Mouse (Mus musculus): ENCODE data around the gene Snx15. TPM values are rescaled to one million over a fixed set of nuclear protein-coding genes. Genes with fewer than 3 reads are reported as not detected.

Snx15 gene
- total RNA-seq, 2 experiments from 2014 or later = 16.2 to 17.1 TPM

- no peak for DNase-seq (ENCODE audit: low spot score in 2 of 2)
Measured at GRCm38 (mm10) chr19:6123330-6123729, 4.8 kb downstream of the Snx15 start.

GRCm38 (mm10) chr19:6121761-6122160 lies 6.3 kb downstream of the Snx15 start:
- no peak for DNase-seq (ENCODE audit: low spot score in 2 of 2)

GRCm38 (mm10) chr19:6118677-6119185 lies 9.4 kb downstream of the Snx15 start:
- no peak for DNase-seq (ENCODE audit: low spot score in 2 of 2)

- peak; percentile 65 to 87 for DNase-seq (ENCODE audit: low spot score in 2 of 2)
Measured at GRCm38 (mm10) chr19:6117986-6118676, 10.0 kb downstream of the Snx15 start, which contains the start of gene Sac3d1. Gene Sac3d1, minus strand, starts transcription at chr19:6118650.

- no peak for DNase-seq (ENCODE audit: low spot score in 2 of 2)
Measured at GRCm38 (mm10) chr19:6117346-6117985, 10.6 kb downstream of the Snx15 start.

- DNase-seq (ENCODE audit: low spot score in 2 of 2) = no peak
Measured at GRCm38 (mm10) chr19:6116113-6116850, 11.8 kb downstream of the Snx15 start.

- no peak for DNase-seq (ENCODE audit: low spot score in 2 of 2)
Measured at GRCm38 (mm10) chr19:6113116-6113515, 15.0 kb downstream of the Snx15 start.

- no peak for DNase-seq (ENCODE audit: low spot score in 2 of 2)
Measured at GRCm38 (mm10) chr19:6105586-6105985, 22.5 kb downstream of the Snx15 start, which contains the start of gene Naaladl1. Gene Naaladl1, plus strand, starts transcription at chr19:6105782.

GRCm38 (mm10) chr19:6104476-6104875 lies 23.6 kb downstream of the Snx15 start:
- DNase-seq (ENCODE audit: low spot score in 2 of 2) = no peak

- DNase-seq (ENCODE audit: low spot score in 2 of 2) = no peak
Measured at GRCm38 (mm10) chr19:6102169-6102853, 25.8 kb downstream of the Snx15 start.

- no peak for DNase-seq (ENCODE audit: low spot score in 2 of 2)
Measured at GRCm38 (mm10) chr19:6101186-6101585, 26.9 kb downstream of the Snx15 start.

GRCm38 (mm10) chr19:6097847-6098246 lies 30.3 kb downstream of the Snx15 start:
- no peak for DNase-seq (ENCODE audit: low spot score in 2 of 2)

GRCm38 (mm10) chr19:6094119-6094518 lies 34.0 kb downstream of the Snx15 start, which contains the start of gene AC131692.1:
Gene AC131692.1, plus strand, starts transcription at chr19:6094419.
- DNase-seq (ENCODE audit: low spot score in 2 of 2) = no peak

GRCm38 (mm10) chr19:6088841-6089240 lies 39.3 kb downstream of the Snx15 start:
- no peak for DNase-seq (ENCODE audit: low spot score in 2 of 2)

GRCm38 (mm10) chr19:6085417-6085879 lies 42.7 kb downstream of the Snx15 start:
- no peak for DNase-seq (ENCODE audit: low spot score in 2 of 2)

GRCm38 (mm10) chr19:6084478-6085248 lies 43.4 kb downstream of the Snx15 start, which contains the start of the genes Zfpl1 and Cdca5:
Gene Zfpl1, minus strand, starts transcription at chr19:6084956.
Gene Cdca5, plus strand, starts transcription at chr19:6084983.
- peak; percentile 83 to 94 for DNase-seq (ENCODE audit: low spot score in 2 of 2)

GRCm38 (mm10) chr19:6082156-6082555 lies 45.9 kb downstream of the Snx15 start, which contains the start of gene Gm28374:
Gene Gm28374, minus strand, starts transcription at chr19:6082256.
- no peak for DNase-seq (ENCODE audit: low spot score in 2 of 2)

GRCm38 (mm10) chr19:6079983-6080480 lies 48.1 kb downstream of the Snx15 start, which contains the start of gene Tmem262:
Gene Tmem262, plus strand, starts transcription at chr19:6080033.
- DNase-seq (ENCODE audit: low spot score in 2 of 2) = no peak

- DNase-seq (ENCODE audit: low spot score in 2 of 2) = peak; percentile 55 to 79
Measured at GRCm38 (mm10) chr19:6076564-6077393, 51.3 kb downstream of the Snx15 start, which contains the start of gene Vps51. Gene Vps51, minus strand, starts transcription at chr19:6077231.

Data from gastrocnemius, postnatal 4 days (tissue).